Mouse (Mus musculus) MEL (cell line): ENCODE data around the gene Fgl2. TPM values are rescaled to one million over a fixed set of nuclear protein-coding genes. Genes with fewer than 3 reads are reported as not detected.

Source experiments
- DNase-seq: peaks from one replicate; pipeline ENCODE4 v3.0.0; 2011; ENCODE audit warnings: low read depth, low spot score
- H3K27ac ChIP-seq: 2 replicates; pipeline ENCODE4 v1.5.1; 2012; ENCODE audit warnings: low read depth, mild to moderate bottlenecking, control low read depth, low read length, moderate library complexity; ENCODE audit not compliant: control insufficient read depth
- H3K27me3 ChIP-seq, 2 experiments: fragments of 150-350 bp in 1 of 2; sonication (generic) in 1 of 2; 2 replicates each; pipeline ENCODE4 v1.6.1; 2012; ENCODE audit warnings: low read length in 2 of 2, mild to moderate bottlenecking in 2 of 2, improper control_type of control experiment in 1 of 2, moderate library complexity in 1 of 2; ENCODE audit not compliant: insufficient read depth in 2 of 2, control insufficient read depth in 1 of 2
- H3K36me3 ChIP-seq, 2 experiments: 2 replicates each; pipeline ENCODE4 v1.6.1; 2012 to 2014; ENCODE audit warnings: low read length in 2 of 2, improper control_type of control experiment in 1 of 2, inconsistent platforms in 1 of 2, mild to moderate bottlenecking in 1 of 2; ENCODE audit not compliant: insufficient read depth in 2 of 2, control insufficient read depth in 1 of 2
- H3K4me1 ChIP-seq, 2 experiments: fragments of 150-350 bp in 1 of 2; sonication (generic) in 1 of 2; 2 replicates each; pipeline ENCODE4 v1.6.1; 2012; ENCODE audit warnings: low read length in 2 of 2, improper control_type of control experiment in 1 of 2, mild to moderate bottlenecking in 1 of 2; ENCODE audit not compliant: insufficient read depth in 2 of 2, control insufficient read depth in 1 of 2
- H3K4me3 ChIP-seq, 2 experiments: fragments of 150-350 bp in 1 of 2; sonication (generic) in 1 of 2; 2 replicates each; pipeline ENCODE4 v1.5.1; 2012; ENCODE audit warnings: low read depth in 2 of 2, low read length in 2 of 2, mild to moderate bottlenecking in 2 of 2, moderate library complexity in 2 of 2, control low read depth in 1 of 2, improper control_type of control experiment in 1 of 2; ENCODE audit not compliant: control insufficient read depth in 1 of 2, insufficient read depth in 1 of 2
- H3K79me2 ChIP-seq: 2 replicates; pipeline ENCODE4 v1.6.1; 2012; ENCODE audit warnings: mild to moderate bottlenecking, low read length, moderate library complexity; ENCODE audit not compliant: control insufficient read depth, poor library complexity, insufficient read depth
- H3K9ac ChIP-seq: 2 replicates; pipeline ENCODE4 v1.6.1; 2012; ENCODE audit warnings: low read depth, mild to moderate bottlenecking, control low read depth, low read length, moderate library complexity; ENCODE audit not compliant: control insufficient read depth, poor library complexity, severe bottlenecking
- H3K9me3 ChIP-seq: fragments of 150-350 bp; sonication (generic); replicated peaks from 2 replicates; pipeline ENCODE4 v1.6.1; 2012; ENCODE audit warnings: mild to moderate bottlenecking, low read length, improper control_type of control experiment, moderate library complexity; ENCODE audit not compliant: insufficient read depth
- CHD1 ChIP-seq: IDR thresholded peaks from 2 replicates; pipeline ENCODE4 v1.6.1; 2012; ENCODE audit warnings: low read depth, mild to moderate bottlenecking, inconsistent platforms, low read length, improper control_type of control experiment
- CHD2 ChIP-seq: IDR thresholded peaks from 2 replicates; pipeline ENCODE4 v1.6.1; 2011; ENCODE audit warnings: low read length, improper control_type of control experiment
- E2F4 ChIP-seq: IDR thresholded peaks from 2 replicates; pipeline ENCODE4 v1.6.1; 2011; ENCODE audit warnings: low read depth, low read length, improper control_type of control experiment, borderline replicate concordance
- ELF1 ChIP-seq: IDR thresholded peaks from 2 replicates; pipeline ENCODE4 v1.6.1; 2014; ENCODE audit warnings: low read depth, mild to moderate bottlenecking, inconsistent platforms, low read length, improper control_type of control experiment, moderate library complexity
- EP300 ChIP-seq, 2 experiments: IDR thresholded peaks; 2 replicates each; pipeline ENCODE4 v1.6.1; 2011; ENCODE audit warnings: improper control_type of control experiment in 2 of 2, low read length in 2 of 2, low read depth in 1 of 2, mild to moderate bottlenecking in 1 of 2
- ETS1 ChIP-seq: IDR thresholded peaks from 2 replicates; pipeline ENCODE4 v1.6.1; 2012; ENCODE audit warnings: low read depth, mild to moderate bottlenecking, inconsistent platforms, low read length, improper control_type of control experiment, moderate library complexity
- GATA1 ChIP-seq: IDR thresholded peaks from 2 replicates; pipeline ENCODE4 v1.6.1; 2011; ENCODE audit warnings: low read depth, low read length, improper control_type of control experiment
- HCFC1 ChIP-seq: IDR thresholded peaks from 2 replicates; pipeline ENCODE4 v1.6.1; 2012; ENCODE audit warnings: low read depth, mild to moderate bottlenecking, inconsistent platforms, low read length, improper control_type of control experiment, moderate library complexity
- MAFK ChIP-seq: IDR thresholded peaks from 2 replicates; pipeline ENCODE4 v1.6.1; 2011; ENCODE audit warnings: low read depth, mild to moderate bottlenecking, low read length, improper control_type of control experiment, borderline replicate concordance
- MAX ChIP-seq: IDR thresholded peaks from 2 replicates; pipeline ENCODE4 v1.6.1; 2011; ENCODE audit warnings: low read length, improper control_type of control experiment
- MYB ChIP-seq: IDR thresholded peaks from 2 replicates; pipeline ENCODE4 v1.6.1; 2011; ENCODE audit warnings: mild to moderate bottlenecking, low read depth, low read length, improper control_type of control experiment
- MYC ChIP-seq: IDR thresholded peaks from 2 replicates; pipeline ENCODE4 v1.6.1; 2011; ENCODE audit warnings: low read depth, mild to moderate bottlenecking, low read length, improper control_type of control experiment, moderate library complexity
- SIN3A ChIP-seq: IDR thresholded peaks from 2 replicates; pipeline ENCODE4 v1.6.1; 2012; ENCODE audit warnings: low read length, improper control_type of control experiment, inconsistent platforms
- TAL1 ChIP-seq: IDR thresholded peaks from 2 replicates; pipeline ENCODE4 v1.6.1; 2012; ENCODE audit warnings: mild to moderate bottlenecking, inconsistent platforms, low read length, moderate library complexity, mixed read lengths
- TBP ChIP-seq: IDR thresholded peaks from 2 replicates; pipeline ENCODE4 v1.8.0; 2011; ENCODE audit warnings: low read depth, low read length, improper control_type of control experiment
- USF2 ChIP-seq, 2 experiments: IDR thresholded peaks; 2 replicates each; pipeline ENCODE4 v1.6.1; 2011 to 2012; ENCODE audit warnings: improper control_type of control experiment in 2 of 2, low read length in 2 of 2, borderline replicate concordance in 1 of 2, inconsistent platforms in 1 of 2, low read depth in 1 of 2, mild to moderate bottlenecking in 1 of 2; ENCODE audit not compliant: insufficient read depth in 1 of 2
- ZKSCAN1 ChIP-seq: IDR thresholded peaks from 2 replicates; pipeline ENCODE4 v1.6.1; 2012; ENCODE audit warnings: low read depth, mild to moderate bottlenecking, inconsistent platforms, low read length, improper control_type of control experiment, moderate library complexity
- polyA plus RNA-seq, 2 experiments: library from polyadenylated mRNA; stranded (reverse) in 1 of 2; unstranded in 1 of 2; fragments of >175 nt in 1 of 2; fragments of >200 nt in 1 of 2; gene quantifications; 2 replicates each; pipeline versions ENCODE4 v1.2.1 to v1.2.4; 2012; ENCODE audit warnings: low replicate concordance in 2 of 2, low read depth in 1 of 2; ENCODE audit not compliant: insufficient read length in 2 of 2, insufficient read depth in 1 of 2, missing spikeins in 1 of 2
- total RNA-seq: library from RNA; depleted of rRNA; stranded (reverse); fragments of 300-350 nt; gene quantifications from 2 replicates; pipeline ENCODE4 v1.2.3, GENCODE M21; 2012

The Fgl2 gene
- total and polyA plus RNA-seq, 3 experiments, result 1.5 to 2.8 TPM; not detected in 1

- TF ChIP-seq EP300 (IDR thresholded peaks at IDR 0.05; ENCODE audit: low read depth in 1 of 2, low read length in 2 of 2), result peak; percentile 97 to 98
- TF ChIP-seq MYB, result peak; percentile 94
- TF ChIP-seq TBP, result peak; percentile 86
- TF ChIP-seq USF2 (IDR thresholded peaks at IDR 0.05; ENCODE audit: borderline replicate concordance in 1 of 2, insufficient read depth in 1 of 2, low read depth in 1 of 2, low read length in 2 of 2), result no peak
- peak; percentile 85 for TF ChIP-seq E2F4
- TF ChIP-seq MAX, result peak; percentile 62
- no peak for TF ChIP-seq CHD1
Observed at GRCm38 (mm10) chr5:21411261-21411666, 38.8 kb downstream of the Fgl2 start (continued).

- peaks cover 29 to 31% of the 10 kb centered on the region in 2 experiments for H3K4me1 ChIP-seq
- peak overlapping the region; percentile 98 for H3K27ac ChIP-seq
- DNase-seq, result peak; percentile 73
- H3K36me3 ChIP-seq, result peaks cover 0 to 40% of the 10 kb centered on the region in 2 experiments; a peak in 2 of 4 replicates
- H3K4me3 ChIP-seq, result peak overlapping the region in 1 of 2 experiments; percentile 3; a peak in 1 of 4 replicates
- H3K9ac ChIP-seq, result peak overlapping the region; percentile 50
- no peaks in the 10 kb centered on the region; the same call in 1 of the 2 replicates for H3K79me2 ChIP-seq
- no peaks in the 10 kb centered on the region for H3K27me3 ChIP-seq
- H3K9me3 ChIP-seq, result no peaks in the 10 kb centered on the region
- TF ChIP-seq MAFK, result no peak
- TF ChIP-seq SIN3A, result peak; percentile 52
- no peak for TF ChIP-seq ZKSCAN1
- TF ChIP-seq ELF1, result no peak
- TF ChIP-seq TAL1, result no peak
- TF ChIP-seq MAX, result peak; percentile 48; the same call in 1 of the 2 replicates
- TF ChIP-seq HCFC1, result 0 out of 2 replicates have a peak, but pooled peaks have one; percentile 37
Observed at GRCm38 (mm10) chr5:21412056-21412455, 39.6 kb downstream of the Fgl2 start.

- peak; percentile 50 for TF ChIP-seq GATA1
- no peak for TF ChIP-seq CHD2
- TF ChIP-seq EP300 (IDR thresholded peaks at IDR 0.05; ENCODE audit: low read depth in 1 of 2, low read length in 2 of 2), result peak; percentile 31 to 74; a peak in 2 of 4 replicates
- TF ChIP-seq MYC, result 0 out of 2 replicates have a peak, but pooled peaks have one; percentile 20
- TF ChIP-seq HCFC1, result 0 out of 2 replicates have a peak, but pooled peaks have one; percentile 9
- no peak for TF ChIP-seq SIN3A
- TF ChIP-seq ETS1, result 0 out of 2 replicates have a peak, but pooled peaks have one; percentile 43
- TF ChIP-seq, all 39 proteins: peak for 5
- peaks cover 29 to 31% of the 10 kb centered on the region in 2 experiments for H3K4me1 ChIP-seq
- no peak overlapping the region for H3K4me3 ChIP-seq
- H3K9ac ChIP-seq, result no peak overlapping the region
- peak; percentile 72 for DNase-seq
- peaks cover 0 to 40% of the 10 kb centered on the region in 2 experiments; a peak in 2 of 4 replicates for H3K36me3 ChIP-seq
- H3K27me3 ChIP-seq, result no peaks in the 10 kb centered on the region
- H3K79me2 ChIP-seq, result no peaks in the 10 kb centered on the region; the same call in 1 of the 2 replicates
- peak overlapping the region; percentile 27 for H3K27ac ChIP-seq
- H3K9me3 ChIP-seq, result no peaks in the 10 kb centered on the region
Observed at GRCm38 (mm10) chr5:21413322-21413721, 40.9 kb downstream of the Fgl2 start.
